Mouse (Mus musculus) kidney, postnatal 14 days (tissue): ENCODE data around the gene Vstm5.
"Not testable (repeated sequence)": the region's sequence is repeated elsewhere in the genome, so short reads cannot be mapped to it uniquely, and the experiment has no call there.

Experiments
- DNase-seq: peaks from one replicate; pipeline ENCODE4 v3.0.0; 2022; ENCODE audit warnings: mixed read lengths

Gene Vstm5

GRCm38 (mm10) chr9:15239042-15239925, at the start of gene Vstm5:
Vstm5 (plus strand) TSS chr9:15239045.
- DNase-seq = peak; percentile 49

GRCm38 (mm10) chr9:15194806-15195205, 44.0 kb upstream of the Vstm5 start:
- DNase-seq = not testable (repeated sequence)

- DNase-seq = peak; percentile 17
Measured at GRCm38 (mm10) chr9:15206631-15207030, 32.2 kb upstream of the Vstm5 start.

GRCm38 (mm10) chr9:15209320-15209719, 29.5 kb upstream of the Vstm5 start:
- DNase-seq = no peak

- DNase-seq = peak; percentile 24
Measured at GRCm38 (mm10) chr9:15211876-15212275, 27.0 kb upstream of the Vstm5 start.

- DNase-seq = no peak
Measured at GRCm38 (mm10) chr9:15213695-15214094, 25.1 kb upstream of the Vstm5 start.

GRCm38 (mm10) chr9:15224912-15225311, 13.9 kb upstream of the Vstm5 start:
- no peak for DNase-seq

GRCm38 (mm10) chr9:15232445-15232844, 6.4 kb upstream of the Vstm5 start:
- DNase-seq = no peak

GRCm38 (mm10) chr9:15233604-15234003, 5.2 kb upstream of the Vstm5 start:
- DNase-seq = no peak

- no peak for DNase-seq
Measured at GRCm38 (mm10) chr9:15235986-15236385, 2.9 kb upstream of the Vstm5 start.

- peak; percentile 36 for DNase-seq
Measured at GRCm38 (mm10) chr9:15237516-15238296, 1.1 kb upstream of the Vstm5 start.

GRCm38 (mm10) chr9:15238297-15238990, 401 bp upstream of the Vstm5 start:
- no peak for DNase-seq

- DNase-seq = no peak
Measured at GRCm38 (mm10) chr9:15240006-15240405, 1.2 kb downstream of the Vstm5 start.

GRCm38 (mm10) chr9:15240863-15241595, 2.2 kb downstream of the Vstm5 start:
- DNase-seq = no peak

GRCm38 (mm10) chr9:15241596-15241939, 2.7 kb downstream of the Vstm5 start:
- peak; percentile 85 for DNase-seq

- no peak for DNase-seq
Measured at GRCm38 (mm10) chr9:15242130-15242529, 3.3 kb downstream of the Vstm5 start.

- DNase-seq = peak; percentile 41
Measured at GRCm38 (mm10) chr9:15245319-15246075, 6.7 kb downstream of the Vstm5 start.

- DNase-seq = peak; percentile 40
Measured at GRCm38 (mm10) chr9:15250376-15250775, 11.5 kb downstream of the Vstm5 start.

- peak; percentile 79 for DNase-seq
Measured at GRCm38 (mm10) chr9:15252196-15252595, 13.4 kb downstream of the Vstm5 start.

- peak; percentile 18 for DNase-seq
Measured at GRCm38 (mm10) chr9:15254501-15254900, 15.7 kb downstream of the Vstm5 start.

- DNase-seq = no peak
Measured at GRCm38 (mm10) chr9:15256214-15256613, 17.4 kb downstream of the Vstm5 start.

- no peak for DNase-seq
Measured at GRCm38 (mm10) chr9:15261980-15262379, 23.1 kb downstream of the Vstm5 start.
